ENCODE assay signal across 8 mouse cellular contexts in genomic region chr11:6444077-6444853, GRCm38 (mm10). TPM values are rescaled to one million over a fixed set of nuclear protein-coding genes. Genes with fewer than 3 reads are reported as not detected.
DNase-seq lines count a peak whose midpoint lies in the region; ATAC-seq lines count a peak whose summit lies in the region.

H2afv (minus strand) TSS chr11:6444443.

- H3K27ac ChIP-seq in intestine, embryonic 14.5 days (ENCODE audit: low read depth) = peak within 1 kb of the TSS; percentile 91

- WGBS in intestine, embryonic 14.5 days = under 1% methylated on average over 78 of the region's 80 CpGs

- ATAC-seq in intestine, embryonic 14.5 days (replicated peaks; ENCODE audit: low FRiP score, low TSS enrichment, low read depth) = peak; percentile 99

- no peaks in the 10 kb centered on the region for H3K9me3 ChIP-seq in intestine, embryonic 14.5 days (ENCODE audit: control insufficient read depth, low read length)

- H3K4me1 ChIP-seq in intestine, embryonic 14.5 days (replicated peaks; ENCODE audit: control insufficient read depth, insufficient read depth, low read length) = peaks cover 8% of the 10 kb centered on the region

- peak; percentile 98 to 99 for DNase-seq in adrenal gland, adult 18-20 months (ENCODE audit: low spot score in 2 of 2)
- DNase-seq in embryo, embryonic 11 days = peak; percentile 100
- DNase-seq in gastrocnemius, postnatal 25 days = peak; percentile 99
- DNase-seq in intestine, embryonic 14.5 days (ENCODE audit: low spot score) = peak; percentile 99
- DNase-seq in left cerebral cortex, postnatal 14 days (ENCODE audit: low spot score in 2 of 2) = peak; percentile 100
- peak; percentile 99 for DNase-seq in mesoderm, embryonic 11.5 days (ENCODE audit: low read depth, low spot score)
- peak; percentile 99 for DNase-seq in right cerebral cortex, postnatal 36 days (ENCODE audit: low spot score in 2 of 2)
- DNase-seq in yolk sac, embryonic 10.5 days (ENCODE audit: low spot score) = peak; percentile 99

- H3K9ac ChIP-seq in intestine, embryonic 14.5 days (ENCODE audit: low read length) = peak within 1 kb of the TSS; percentile 85

- H3K36me3 ChIP-seq in intestine, embryonic 14.5 days (ENCODE audit: control insufficient read depth, insufficient read depth, low read length) = peaks cover 8% of the 10 kb centered on the region; the same call in 1 of the 2 replicates

- H3K27me3 ChIP-seq in intestine, embryonic 14.5 days (replicated peaks; ENCODE audit: control insufficient read depth, insufficient read depth, low read length) = no peaks in the 10 kb centered on the region

- intact Hi-C loops in left cerebral cortex, postnatal 14 days (cut with DNase I) = no loop called here

- peak within 1 kb of the TSS; percentile 70 for H3K4me3 ChIP-seq in intestine, embryonic 14.5 days (ENCODE audit: low read depth, low read length)

- peak within 1 kb of the TSS; percentile 78 for H3K4me2 ChIP-seq in intestine, embryonic 14.5 days (ENCODE audit: low read length)

RNA-seq across cellular contexts. Expression of gene H2afv, which starts in this region (rescaled TPM):
- 10 to 100 TPM; 46.1 to 49.3 TPM for total RNA-seq in adrenal gland, adult 18-20 months (2021)
- total RNA-seq in gastrocnemius, postnatal 25 days (2021) = 10 to 100 TPM; 44.6 TPM
- polyA plus RNA-seq in intestine, embryonic 14.5 days (2014; fragmentation: Nextera tagmentation; extraction: Ambion mirVana) = 510 and 552 TPM in 2 replicates
- 10 to 100 TPM; 29.5 to 34.4 TPM for total RNA-seq in left cerebral cortex, postnatal 14 days (2021)

Comparison
In these comparisons a context has a peak if more than half of its experiments do, and no peak if none do; other contexts are left out.
1. Peak in every context shown above with its lines: DNase-seq, ATAC-seq, H3K4me3 ChIP-seq and H3K27ac ChIP-seq.